Mouse (Mus musculus) neural tube, embryonic 14.5 days (tissue): ENCODE results near the gene Aspm. TPM values are rescaled to one million over a fixed set of nuclear protein-coding genes. Genes with fewer than 3 reads are reported as not detected.
"Not testable (repeated sequence)": the region's sequence is repeated elsewhere in the genome, so short reads cannot be mapped to it uniquely, and the experiment has no call there.

ENCODE experiments used
- ATAC-seq: fragments of 200-750 bp; cut with Nextera tagmentation; 2 replicates; pipeline ENCODE4 v1.8.0; 2017; ENCODE audit warnings: low read depth, mild to moderate bottlenecking, moderate TSS enrichment, moderate library complexity
- H3K27ac ChIP-seq: fragments of 300-500 bp; sonication (generic); 2 replicates; pipeline ENCODE4 v1.5.1; 2014; ENCODE audit warnings: low read depth, mild to moderate bottlenecking, control low read depth, low read length, moderate library complexity, mixed read lengths
- H3K27me3 ChIP-seq: fragments of 300-500 bp; sonication (generic); 2 replicates; pipeline ENCODE4 v1.6.1; 2014; ENCODE audit warnings: low read length; ENCODE audit not compliant: control insufficient read depth, insufficient read depth
- H3K36me3 ChIP-seq: fragments of 300-500 bp; sonication (generic); 2 replicates; pipeline ENCODE4 v1.6.1; 2014; ENCODE audit warnings: low read length, mixed read lengths; ENCODE audit not compliant: control insufficient read depth, insufficient read depth
- H3K4me1 ChIP-seq: fragments of 300-500 bp; sonication (generic); 2 replicates; pipeline ENCODE4 v1.6.1; 2014; ENCODE audit warnings: low read length; ENCODE audit not compliant: control insufficient read depth, insufficient read depth
- H3K4me2 ChIP-seq: fragments of 300-500 bp; sonication (generic); 2 replicates; pipeline ENCODE4 v1.6.1; 2014; ENCODE audit warnings: mild to moderate bottlenecking, low read depth, low read length, control low read depth
- H3K4me3 ChIP-seq: fragments of 300-500 bp; sonication (generic); 2 replicates; pipeline ENCODE4 v1.5.1; 2014; ENCODE audit warnings: low read depth, low read length, control low read depth, mixed read lengths
- H3K9ac ChIP-seq: fragments of 300-500 bp; sonication (generic); replicated peaks from 2 replicates; pipeline ENCODE4 v1.6.1; 2014; ENCODE audit warnings: low read depth, mild to moderate bottlenecking, control low read depth, low read length, mixed read lengths
- H3K9me3 ChIP-seq: fragments of 300-500 bp; sonication (generic); 2 replicates; pipeline ENCODE4 v1.6.1; 2016; ENCODE audit warnings: low read length; ENCODE audit not compliant: control insufficient read depth
- WGBS: fragments of 180-500 bp; shearing (Covaris S2); extraction: QIAGEN DNeasy Blood & Tissue Kit; methylation state at CpG from one replicate; pipeline ENCODE4 v1.1.7; 2014; 5-methylcytosine and 5-hydroxymethylcytosine counted together
- polyA plus RNA-seq: library from polyadenylated mRNA; unstranded; fragments of >200 nt; fragmentation: Nextera tagmentation; extraction: Ambion mirVana; gene quantifications from 2 replicates; pipeline ENCODE4 v1.2.1, GENCODE M21; 2014

Gene Aspm
- 2.3 and 2.5 TPM in 2 replicates for polyA plus RNA-seq

GRCm38 (mm10) chr1:139454340-139455225, at the start of gene Aspm:
Gene Aspm, plus strand, starts transcription at chr1:139454772.
- WGBS: under 1% methylated on average over 65 of the region's 65 CpGs

GRCm38 (mm10) chr1:139405766-139406165, 48.8 kb upstream of the Aspm start:
- no peak overlapping the region for H3K4me3 ChIP-seq
- H3K4me1 ChIP-seq: no peaks in the 10 kb centered on the region
- H3K27ac ChIP-seq: no peak overlapping the region
- H3K27me3 ChIP-seq: no peaks in the 10 kb centered on the region
- H3K9ac ChIP-seq: no peak overlapping the region
- no peaks in the 10 kb centered on the region for H3K36me3 ChIP-seq
- no peaks in the 10 kb centered on the region for H3K9me3 ChIP-seq
- H3K4me2 ChIP-seq: no peak overlapping the region
- ATAC-seq: no peak

More at GRCm38 (mm10) chr1:139454340-139455225, at the start of gene Aspm:
- H3K9me3 ChIP-seq: no peaks in the 10 kb centered on the region
- H3K4me2 ChIP-seq: peak within 1 kb of the TSS; percentile 99
- H3K27ac ChIP-seq: no peak within 1 kb of the TSS
- peak; percentile 100 for ATAC-seq
- peaks cover 9% of the 10 kb centered on the region; the same call in 1 of the 2 replicates for H3K4me1 ChIP-seq
- H3K27me3 ChIP-seq: no peaks in the 10 kb centered on the region
- H3K4me3 ChIP-seq: peak within 1 kb of the TSS; percentile 65
- peak within 1 kb of the TSS; percentile 39; the same call in 1 of the 2 replicates for H3K9ac ChIP-seq
- no peaks in the 10 kb centered on the region for H3K36me3 ChIP-seq

- H3K36me3 ChIP-seq: no peaks in the 10 kb centered on the region
Measured at GRCm38 (mm10) chr1:139407701-139408100, 46.9 kb upstream of the Aspm start.

GRCm38 (mm10) chr1:139412365-139412764, 42.2 kb upstream of the Aspm start:
- WGBS: 90% methylated on average over 2 of the region's 2 CpGs
- not testable (repeated sequence) for H3K36me3 ChIP-seq, H3K9me3 ChIP-seq

More at GRCm38 (mm10) chr1:139407701-139408100, 46.9 kb upstream of the Aspm start:
- no peaks in the 10 kb centered on the region for H3K27me3 ChIP-seq
- H3K9ac ChIP-seq: no peak overlapping the region
- no peaks in the 10 kb centered on the region for H3K4me1 ChIP-seq
- H3K4me3 ChIP-seq: no peak overlapping the region
- H3K9me3 ChIP-seq: no peaks in the 10 kb centered on the region
- no peak for ATAC-seq
- no peak overlapping the region for H3K4me2 ChIP-seq
- no peak overlapping the region for H3K27ac ChIP-seq
- 62% methylated on average over 5 of the region's 5 CpGs for WGBS

GRCm38 (mm10) chr1:139413465-139413864, 41.1 kb upstream of the Aspm start:
- 88% methylated on average over 3 of the region's 3 CpGs for WGBS

More at GRCm38 (mm10) chr1:139412365-139412764, 42.2 kb upstream of the Aspm start:
- H3K4me1 ChIP-seq, ATAC-seq, H3K4me2 ChIP-seq, H3K9ac ChIP-seq, H3K27me3 ChIP-seq, H3K27ac ChIP-seq, H3K4me3 ChIP-seq: not testable (repeated sequence)

GRCm38 (mm10) chr1:139421521-139421874, 33.1 kb upstream of the Aspm start:
- WGBS: 3% methylated on average over 8 of the region's 8 CpGs
- ATAC-seq: peak; percentile 15; the same call in 1 of the 2 replicates
- H3K4me1 ChIP-seq: peaks cover 27% of the 10 kb centered on the region

More at GRCm38 (mm10) chr1:139413465-139413864, 41.1 kb upstream of the Aspm start:
- Histone ChIP-seq H3K4me2 (no peak overlapping the region), H3K4me1 (no peaks in the 10 kb centered on the region), H3K9ac (no peak overlapping the region), H3K27me3 (no peaks in the 10 kb centered on the region), H3K27ac (no peak overlapping the region), H3K36me3 (no peaks in the 10 kb centered on the region), H3K4me3 (no peak overlapping the region), H3K9me3 (no peaks in the 10 kb centered on the region)
- no peak for ATAC-seq

GRCm38 (mm10) chr1:139421875-139422791, 32.4 kb upstream of the Aspm start, which contains the start of gene Zbtb41:
Gene Zbtb41, plus strand, starts transcription at chr1:139422288.
- H3K9ac ChIP-seq: peak within 1 kb of the TSS; percentile 87
- H3K4me3 ChIP-seq: peak within 1 kb of the TSS; percentile 96
- H3K36me3 ChIP-seq: no peaks in the 10 kb centered on the region
- 1% methylated on average over 56 of the region's 88 CpGs for WGBS
- peak; percentile 98 for ATAC-seq
- peak within 1 kb of the TSS; percentile 88 for H3K4me2 ChIP-seq
- no peaks in the 10 kb centered on the region for H3K27me3 ChIP-seq
- no peaks in the 10 kb centered on the region for H3K9me3 ChIP-seq
- peak within 1 kb of the TSS; percentile 91 for H3K27ac ChIP-seq
- H3K4me1 ChIP-seq: peaks cover 30% of the 10 kb centered on the region

More at GRCm38 (mm10) chr1:139421521-139421874, 33.1 kb upstream of the Aspm start:
- Histone ChIP-seq H3K27me3 (no peaks in the 10 kb centered on the region), H3K36me3 (no peaks in the 10 kb centered on the region), H3K4me3 (peak overlapping the region; percentile 96), H3K27ac (peak overlapping the region; percentile 91; the same call in 1 of the 2 replicates), H3K9ac (peak overlapping the region; percentile 87), H3K4me2 (peak overlapping the region; percentile 88), H3K9me3 (no peaks in the 10 kb centered on the region)

GRCm38 (mm10) chr1:139422941-139423340, 31.6 kb upstream of the Aspm start:
- H3K4me3 ChIP-seq: peak overlapping the region; percentile 96
- no peaks in the 10 kb centered on the region for H3K9me3 ChIP-seq
- 26% methylated on average over 10 of the region's 10 CpGs for WGBS
- no peaks in the 10 kb centered on the region for H3K27me3 ChIP-seq
- H3K4me2 ChIP-seq: peak overlapping the region; percentile 88
- no peak for ATAC-seq
- no peak overlapping the region for H3K27ac ChIP-seq
- peak overlapping the region; percentile 87 for H3K9ac ChIP-seq
- peaks cover 31% of the 10 kb centered on the region for H3K4me1 ChIP-seq
- H3K36me3 ChIP-seq: no peaks in the 10 kb centered on the region
